Mouse (Mus musculus) brain, embryonic 14.5 days (tissue): ENCODE measurements at regions not wholly inside any gene's neighbourhood (a gene's known extent, or its start where the extent isn't known, plus 50 kb on each side); places are given as distances from the start of the nearest gene placed in this dataset.

ENCODE experiments used
- DNase-seq: peaks from one replicate; pipeline ENCODE4 v3.0.0-alpha.2; 2011; ENCODE audit warnings: low read depth
- CTCF ChIP-seq: fragments of 200-500 bp; IDR thresholded peaks from 2 replicates; pipeline ENCODE4 v1.5.1; 2012; ENCODE audit warnings: inconsistent platforms, mild to moderate bottlenecking, moderate library complexity, borderline replicate concordance; ENCODE audit not compliant: insufficient read depth, insufficient read length; ENCODE audit errors: extremely low read depth
- POLR2A ChIP-seq: fragments of 200-500 bp; IDR thresholded peaks from 2 replicates; pipeline ENCODE4 v1.6.1; 2012; ENCODE audit warnings: mild to moderate bottlenecking, inconsistent platforms, borderline replicate concordance; ENCODE audit not compliant: poor library complexity, insufficient read depth, insufficient read length, severe bottlenecking; ENCODE audit errors: extremely low read depth

DNA sequence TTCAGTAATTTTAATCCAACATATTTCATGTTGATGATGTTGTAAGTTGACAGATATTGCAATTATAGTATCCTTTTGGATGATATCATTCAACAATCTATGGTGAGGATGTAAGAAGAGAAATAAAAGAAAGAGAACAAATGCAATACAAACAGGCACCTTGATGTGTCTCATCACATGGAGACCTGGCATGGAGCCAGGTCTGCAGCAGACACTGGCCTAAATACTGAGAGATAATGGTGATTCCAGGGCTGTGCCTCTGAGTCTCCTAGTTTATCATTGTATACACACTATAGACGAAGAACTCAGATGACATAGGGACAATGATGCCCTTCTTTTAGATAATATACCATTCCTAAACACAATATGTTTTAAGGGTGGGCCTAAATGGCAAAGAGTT is 1068.5 kb upstream of the Klhl29 start:
- TF ChIP-seq POLR2A (no peak), CTCF (no peak)
- peak; percentile 16 for DNase-seq

DNA sequence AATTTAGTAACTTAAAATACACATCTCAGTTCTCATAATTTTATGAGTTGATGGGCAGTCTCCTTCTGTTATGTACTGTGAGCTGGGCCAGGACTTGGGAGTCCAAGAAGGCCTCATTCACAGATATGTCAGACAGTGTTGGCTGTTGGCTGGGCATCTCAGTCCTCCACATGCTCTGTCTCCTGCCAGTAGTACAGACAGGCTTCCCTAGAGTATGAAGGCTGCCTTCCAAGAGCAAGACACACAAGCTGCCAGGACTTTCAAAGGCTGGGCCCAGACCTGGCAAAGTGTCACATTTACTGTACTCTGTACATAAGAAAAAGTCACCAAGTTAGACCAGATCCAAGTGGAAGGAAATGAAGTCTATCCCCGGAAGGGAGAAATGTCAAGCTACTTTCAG is 1042.3 kb upstream of the Klhl29 start:
- DNase-seq = peak; percentile 83
- no peak for TF ChIP-seq CTCF
- TF ChIP-seq POLR2A = no peak

DNA sequence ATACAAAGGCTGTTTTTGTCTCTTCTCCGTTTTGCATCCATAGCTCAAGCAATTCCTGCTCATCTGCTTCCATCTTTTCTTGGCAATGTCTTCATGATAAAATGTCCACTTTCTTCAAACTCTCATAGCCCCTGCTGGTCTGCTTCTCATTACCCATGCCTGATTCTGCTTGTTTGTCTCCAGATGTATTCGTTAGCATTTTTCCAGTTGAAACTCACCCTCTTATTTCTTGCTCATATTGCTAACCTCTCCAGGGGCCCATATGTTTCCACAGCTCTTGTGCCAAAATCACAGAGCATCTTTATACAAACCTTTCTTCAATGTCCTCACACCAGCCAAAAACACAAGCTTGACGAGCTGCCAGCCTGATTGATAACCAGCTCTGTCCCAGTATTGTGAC is 1025.1 kb upstream of the Klhl29 start:
- DNase-seq = peak; percentile 60
- TF ChIP-seq POLR2A (no peak), CTCF (no peak)

DNA sequence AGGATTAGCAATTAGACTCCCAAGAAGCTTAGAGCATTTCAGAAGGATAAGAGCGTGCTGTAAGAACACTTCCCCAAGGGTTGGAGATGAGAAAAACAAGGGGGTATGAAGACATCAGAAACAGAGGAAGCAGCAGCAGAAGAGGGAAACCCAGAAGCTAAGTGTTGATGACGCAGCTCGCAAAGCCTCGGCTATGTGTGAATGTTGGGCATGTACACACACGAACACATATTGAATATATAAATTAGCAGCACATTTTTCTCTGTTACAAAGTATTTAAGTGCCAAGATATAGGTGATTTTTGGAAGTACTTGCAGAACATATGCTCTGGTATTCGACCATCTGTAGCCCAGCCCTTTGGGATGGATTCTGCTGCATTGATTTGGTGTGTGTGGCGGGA is 1006.4 kb upstream of the Klhl29 start:
- DNase-seq = peak; percentile 63

DNA sequence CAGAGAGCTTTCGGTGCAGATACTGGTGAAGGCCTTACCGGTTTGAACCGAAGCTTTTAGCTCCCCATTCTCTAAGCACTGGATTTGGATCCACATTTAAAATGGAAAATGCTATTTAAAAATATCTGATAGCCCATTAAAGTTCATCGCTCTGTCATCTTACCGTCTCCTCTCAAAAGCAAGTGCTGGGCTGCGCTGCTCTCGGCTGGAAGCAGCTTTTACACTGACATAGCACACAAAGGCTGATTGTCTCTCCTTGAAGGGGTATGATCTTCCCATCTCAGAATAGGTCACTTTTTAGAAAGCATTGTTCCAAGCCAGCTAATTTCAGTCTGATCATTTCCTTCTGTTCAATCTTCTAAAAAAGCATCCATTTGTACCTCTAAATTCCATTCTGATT is 992.1 kb upstream of the Klhl29 start:
- DNase-seq = peak; percentile 66
- no peak for TF ChIP-seq POLR2A
- no peak for TF ChIP-seq CTCF

More for the DNA sequence above, 1006.4 kb upstream of the Klhl29 start:
- TF ChIP-seq POLR2A (no peak), CTCF (no peak)
